Mouse (Mus musculus): ENCODE results near the gene 4921524J17Rik.

4921524J17Rik gene

GRCm38 (mm10) chr8:85432168-85433016, at the start of gene 4921524J17Rik:
4921524J17Rik (minus strand) TSS chr8:85432833.
- DNase-seq = peak; percentile 97

GRCm38 (mm10) chr8:85482427-85482826, 49.8 kb upstream of the 4921524J17Rik start:
- DNase-seq = no peak

GRCm38 (mm10) chr8:85481900-85482299, 49.3 kb upstream of the 4921524J17Rik start:
- DNase-seq = peak; percentile 68

DNA sequence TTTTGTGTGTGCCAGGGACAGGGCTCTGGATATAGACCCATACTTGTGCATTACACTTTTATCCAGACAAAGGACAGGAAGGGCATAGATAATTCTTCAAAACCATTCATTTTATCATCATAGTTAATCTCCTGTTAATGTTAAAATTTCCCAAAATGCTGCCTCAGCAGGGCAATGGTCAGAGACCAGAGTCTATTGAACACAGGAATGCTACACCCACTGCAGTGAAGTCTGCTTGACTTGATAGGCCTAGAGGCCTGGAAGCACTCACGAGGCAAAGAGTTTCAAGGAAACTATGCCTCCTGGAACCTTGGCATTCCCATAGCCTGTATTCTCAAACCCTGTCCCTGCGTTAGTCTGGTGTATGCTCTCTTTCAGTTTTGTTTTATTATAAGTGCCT, 47.1 kb upstream of the 4921524J17Rik start:
- DNase-seq = no peak

DNA sequence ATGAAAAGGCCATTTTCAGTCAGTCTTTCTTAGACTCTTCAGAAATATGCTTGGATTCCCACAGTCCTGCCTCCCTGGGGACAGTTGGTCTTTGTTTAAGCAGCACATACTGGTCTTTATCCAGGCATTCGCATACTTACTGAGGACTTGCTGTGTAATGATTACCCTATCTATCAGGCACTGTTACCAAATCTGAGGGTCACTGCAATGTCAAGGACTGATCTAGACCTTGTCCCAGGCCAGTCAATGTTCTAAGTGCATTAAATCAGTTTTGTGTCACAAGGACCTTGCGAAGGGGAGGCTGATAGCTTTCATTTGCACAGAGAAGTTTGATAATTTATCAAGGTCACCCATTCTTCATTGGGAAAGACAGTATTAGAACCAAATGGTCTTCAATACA, 45.8 kb upstream of the 4921524J17Rik start:
- no peak for DNase-seq

DNA sequence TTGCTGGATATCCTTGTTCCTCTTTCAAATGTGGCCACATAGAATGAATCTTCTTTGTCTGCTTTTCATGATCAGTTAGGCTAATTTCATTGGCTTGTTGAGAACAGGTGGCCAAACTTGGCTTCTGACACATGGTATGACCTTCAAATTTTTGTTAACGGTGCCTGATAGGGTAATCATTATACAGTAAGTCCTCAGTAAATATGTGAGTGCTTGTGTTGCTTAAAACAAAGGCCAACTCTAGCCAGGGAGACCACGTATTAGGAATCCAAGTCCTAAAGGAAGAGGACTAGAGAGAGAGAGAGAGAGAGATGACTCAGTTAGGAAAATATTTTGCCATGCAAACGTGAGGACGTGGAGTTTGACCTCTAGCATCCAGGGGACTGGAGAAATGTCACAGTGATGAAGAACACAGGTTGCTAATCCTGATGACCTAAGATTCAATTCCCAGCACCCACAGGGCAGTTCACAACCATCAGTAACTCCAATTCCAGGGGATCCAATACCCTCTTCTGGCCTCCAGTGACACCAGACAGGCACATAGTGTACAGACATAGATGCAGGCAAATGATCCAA, 44.4 kb upstream of the 4921524J17Rik start:
- no peak for DNase-seq

DNA sequence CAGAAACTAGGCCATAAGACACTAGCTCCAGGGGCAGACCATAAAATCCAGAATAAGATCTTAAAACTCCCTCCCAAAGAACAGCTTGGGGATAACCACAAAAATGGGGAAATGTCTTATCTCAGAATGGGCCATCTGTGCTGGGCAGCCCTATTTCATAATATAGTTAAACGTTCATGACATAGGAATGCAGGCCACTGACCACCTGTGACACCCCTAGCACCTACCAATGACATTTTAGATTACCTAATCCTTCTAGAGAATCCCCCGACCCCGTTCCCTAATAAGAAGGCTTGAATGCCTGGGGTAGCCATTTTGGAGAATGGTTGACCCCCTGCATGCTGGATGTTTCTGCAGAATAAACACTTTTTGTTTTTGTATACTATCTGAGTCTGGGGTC, 42.3 kb upstream of the 4921524J17Rik start:
- no peak for DNase-seq

DNA sequence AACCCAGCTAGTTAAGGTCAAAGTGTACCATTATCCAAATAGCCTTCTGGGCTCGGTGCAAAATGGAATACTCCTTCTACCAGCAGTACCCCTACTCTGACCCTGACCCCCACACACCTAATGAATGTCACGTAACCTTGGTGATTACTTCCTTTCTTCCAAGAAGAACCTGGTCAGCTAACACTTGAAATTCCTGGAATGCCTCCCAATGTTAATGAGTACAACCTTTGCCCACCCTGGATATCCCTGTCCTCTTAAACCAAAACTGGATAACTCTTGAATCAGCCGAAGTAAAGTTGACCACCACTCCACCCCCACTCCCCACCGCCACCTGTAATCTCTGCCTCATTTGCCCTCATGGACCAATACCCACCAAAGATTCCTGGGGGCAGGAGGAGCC, 40.6 kb upstream of the 4921524J17Rik start:
- DNase-seq = no peak

- DNase-seq = no peak
Observed at GRCm38 (mm10) chr8:85472800-85473199, 40.2 kb upstream of the 4921524J17Rik start.

DNA sequence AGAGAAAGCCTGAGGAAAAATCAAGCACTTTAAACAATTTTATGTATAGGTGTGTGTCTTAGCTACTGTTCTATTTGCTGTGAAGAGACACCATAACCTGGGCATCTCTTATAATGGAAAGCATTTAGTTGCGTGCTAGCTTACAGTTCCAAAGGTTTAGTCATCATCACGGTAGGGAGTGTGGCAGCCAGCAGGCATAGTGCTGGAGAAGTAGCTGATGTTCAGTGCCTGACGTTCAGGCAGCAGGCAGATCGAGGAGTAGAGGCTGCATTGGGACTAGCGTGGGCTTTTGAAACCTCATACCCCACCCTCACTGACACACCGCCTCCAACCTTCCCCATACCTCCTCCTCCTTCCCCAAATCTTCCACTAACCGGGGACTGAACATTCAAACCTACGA, 38.1 kb upstream of the 4921524J17Rik start:
- DNase-seq = no peak

DNA sequence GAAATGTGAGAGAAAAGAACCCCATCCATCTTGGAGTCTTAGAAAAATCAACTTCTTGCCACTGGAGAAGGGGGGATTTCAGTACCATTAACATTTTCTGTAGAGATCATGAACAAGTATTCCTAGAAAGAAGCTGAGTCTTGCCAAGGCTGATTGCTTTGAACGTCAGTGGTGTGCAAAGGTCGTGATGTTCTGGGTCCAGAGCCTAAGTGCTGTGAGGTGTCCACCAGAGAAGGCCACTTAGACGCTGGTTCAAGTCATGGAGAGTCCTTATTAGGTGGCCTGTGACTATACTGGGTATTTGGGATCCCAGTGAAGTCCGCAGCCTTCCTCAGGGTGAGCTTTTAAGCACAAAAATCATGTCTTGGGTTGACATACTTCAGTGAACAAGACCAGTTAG, 33.4 kb upstream of the 4921524J17Rik start:
- no peak for DNase-seq

DNA sequence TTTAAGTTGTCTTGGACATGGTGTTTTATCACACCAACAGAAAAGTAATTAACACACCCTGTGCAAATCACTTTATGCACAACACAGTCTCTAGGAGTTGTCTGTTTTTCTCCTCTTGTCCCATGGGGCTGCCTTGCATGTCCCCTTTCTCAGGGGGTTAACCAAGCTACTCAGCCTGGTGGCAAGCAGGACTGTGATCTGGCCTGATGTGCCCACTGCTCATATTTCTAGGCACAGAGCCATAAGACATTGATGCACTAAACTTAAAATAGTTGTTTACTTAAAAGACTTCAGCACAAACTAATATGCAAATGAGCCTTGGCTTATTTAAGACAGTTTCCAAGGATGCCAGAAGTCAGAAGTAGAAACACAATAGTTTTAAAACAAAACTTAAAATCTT, 31.7 kb upstream of the 4921524J17Rik start:
- no peak for DNase-seq

GRCm38 (mm10) chr8:85462441-85462840, 29.8 kb upstream of the 4921524J17Rik start:
- DNase-seq = no peak

DNA sequence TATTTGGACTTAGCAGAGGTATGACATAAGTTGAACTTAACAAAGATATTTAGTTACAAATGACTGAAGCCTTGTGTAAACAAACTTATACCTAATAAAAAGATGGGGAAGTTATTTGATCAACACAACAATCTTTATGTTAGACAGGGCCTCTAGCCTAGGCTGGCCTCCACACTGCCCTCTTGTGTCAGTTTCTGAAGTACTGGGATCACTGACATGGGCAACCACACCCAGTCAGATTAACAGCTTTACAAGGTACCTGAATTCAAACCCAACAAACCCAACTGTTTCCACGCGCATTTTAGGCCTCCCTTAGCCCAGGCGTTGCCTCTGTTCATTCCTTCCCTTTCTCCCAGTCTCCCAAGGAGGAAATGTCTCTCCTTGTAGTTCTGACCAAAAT, 28.7 kb upstream of the 4921524J17Rik start:
- DNase-seq = peak; percentile 30

- DNase-seq = peak; percentile 11
Observed at GRCm38 (mm10) chr8:85460804-85461203, 28.2 kb upstream of the 4921524J17Rik start.

- DNase-seq = no peak
Observed at GRCm38 (mm10) chr8:85459582-85459981, 26.9 kb upstream of the 4921524J17Rik start.

DNA sequence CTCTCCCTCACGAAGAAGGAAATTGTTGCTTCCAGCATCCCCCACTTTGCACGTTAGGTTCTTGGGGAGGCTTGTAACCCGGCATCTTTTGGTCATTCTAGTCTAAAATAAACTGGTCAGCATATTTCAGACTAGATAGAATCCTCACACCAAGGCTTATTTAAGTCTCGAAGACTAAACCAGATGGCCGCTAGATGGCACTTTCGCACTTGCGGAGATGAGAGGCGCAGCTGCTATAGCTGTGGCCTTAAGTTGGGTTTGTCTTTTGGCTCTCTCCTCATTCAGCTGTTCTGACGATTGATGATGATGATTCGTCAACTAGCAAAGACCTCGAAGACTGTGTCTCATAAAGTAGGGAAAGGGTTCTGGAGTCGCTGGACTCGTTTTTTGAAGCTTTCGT, 23.9 kb upstream of the 4921524J17Rik start:
- DNase-seq = peak; percentile 76

GRCm38 (mm10) chr8:85454750-85455149, 22.1 kb upstream of the 4921524J17Rik start:
- DNase-seq = no peak

DNA sequence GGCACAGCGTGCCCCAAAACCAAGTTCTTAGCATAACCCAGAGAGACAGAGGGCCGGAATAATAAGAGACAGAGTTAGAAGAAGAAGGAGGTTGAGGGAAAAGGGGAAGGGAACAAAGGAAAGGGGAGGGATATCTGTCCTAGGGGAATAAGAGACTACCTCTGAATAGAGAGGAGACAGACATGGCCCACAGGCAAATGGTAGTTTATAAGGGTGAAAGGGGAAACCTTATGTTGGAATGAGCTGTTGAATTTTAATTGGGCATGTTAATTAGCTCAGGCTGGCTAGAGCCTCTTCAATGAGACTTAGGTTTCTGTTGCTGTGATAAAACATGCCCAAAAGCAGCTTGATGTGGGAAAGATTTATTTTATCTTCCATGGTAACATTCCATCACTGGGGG, 20.6 kb upstream of the 4921524J17Rik start:
- DNase-seq = no peak

GRCm38 (mm10) chr8:85452328-85452727, 19.7 kb upstream of the 4921524J17Rik start:
- DNase-seq = no peak

DNA sequence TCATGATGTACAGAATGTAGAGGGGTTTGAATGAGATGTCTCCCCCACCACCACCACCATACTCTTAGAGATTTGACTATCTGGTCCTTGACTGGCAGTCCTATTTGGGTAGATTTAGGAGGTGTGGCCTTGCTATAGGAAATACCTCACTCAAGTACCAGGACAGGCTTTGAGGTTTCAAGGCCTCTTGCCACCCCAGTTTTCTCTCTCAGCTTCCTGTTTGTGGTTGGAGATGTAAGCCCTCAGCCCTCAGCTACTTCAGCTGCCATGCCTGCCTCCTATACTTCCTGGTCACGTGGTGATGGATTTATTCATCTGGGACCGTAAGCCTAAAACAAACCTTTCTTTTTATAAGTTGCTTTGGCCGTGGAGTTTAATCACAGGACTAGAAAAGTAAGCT, 17.7 kb upstream of the 4921524J17Rik start:
- DNase-seq = no peak

DNA sequence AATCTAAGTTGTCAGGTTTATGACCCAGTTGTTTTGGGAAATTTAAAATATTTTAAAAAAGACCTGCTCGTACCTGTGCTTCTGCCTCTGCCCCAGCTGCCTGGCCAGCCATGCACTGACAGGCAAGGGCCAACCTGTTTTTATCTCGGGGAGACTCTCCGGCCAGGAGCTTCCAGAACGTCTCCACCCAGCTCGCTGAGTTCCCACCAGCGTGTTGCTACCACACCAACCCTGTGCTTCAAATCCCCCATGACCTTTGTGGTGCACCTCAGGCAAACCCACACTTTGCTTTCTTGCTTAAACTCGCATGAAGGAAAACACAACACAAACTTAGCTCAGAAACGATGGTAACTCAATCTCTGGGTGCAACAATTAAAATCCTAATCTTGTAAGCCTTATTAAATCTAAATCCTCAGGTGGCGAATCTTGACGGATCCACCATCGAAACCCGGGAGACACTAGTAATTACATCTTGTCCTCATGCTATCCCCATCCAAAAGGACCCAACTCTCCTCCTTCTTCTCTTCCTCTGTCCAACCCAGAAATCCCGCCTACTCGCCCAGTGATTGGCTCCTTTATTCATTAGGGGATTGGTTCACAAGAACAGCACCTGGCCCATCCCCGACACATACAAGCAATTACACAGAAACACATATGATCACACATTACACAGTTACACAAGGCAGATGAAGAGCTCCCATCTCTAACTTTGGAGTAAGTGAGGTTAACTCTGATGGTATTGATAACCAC, 13.5 kb upstream of the 4921524J17Rik start:
- DNase-seq = no peak

- DNase-seq = no peak
Observed at GRCm38 (mm10) chr8:85444092-85444491, 11.5 kb upstream of the 4921524J17Rik start.

GRCm38 (mm10) chr8:85441564-85441963, 8.9 kb upstream of the 4921524J17Rik start:
- no peak for DNase-seq
